Mouse (Mus musculus): ENCODE measurements around the gene Galntl6. TPM values are rescaled to one million over a fixed set of nuclear protein-coding genes. Genes with fewer than 3 reads are reported as not detected.

Galntl6 gene
- polyA plus RNA-seq, 1 experiment from 2014 or later, result 1.5 TPM

GRCm38 (mm10) chr8:58417551-58417950 lies 494.9 kb downstream of the Galntl6 start:
- Histone ChIP-seq H3K4me3 (replicated peaks) (no peak overlapping the region), H3K36me3 (no peaks in the 10 kb centered on the region), H3K9ac (no peak overlapping the region), H3K4me2 (no peak overlapping the region), H3K27me3 (no peaks in the 10 kb centered on the region), H3K27ac (no peak overlapping the region), H3K4me1 (no peaks in the 10 kb centered on the region), H3K9me3 (replicated peaks) (no peaks in the 10 kb centered on the region)
- no peak for ATAC-seq (replicated peaks; ENCODE audit: low FRiP score)
- WGBS, result 64% methylated on average over 1 of the region's 1 CpGs

- H3K36me3 ChIP-seq, result no peaks in the 10 kb centered on the region
- 51% methylated on average over 3 of the region's 3 CpGs for WGBS
- H3K4me3 ChIP-seq (replicated peaks), result no peak overlapping the region
- H3K9me3 ChIP-seq (replicated peaks), result no peaks in the 10 kb centered on the region
- no peak for ATAC-seq (replicated peaks; ENCODE audit: low FRiP score)
- H3K9ac ChIP-seq, result no peak overlapping the region
- no peaks in the 10 kb centered on the region for H3K27me3 ChIP-seq
- no peak overlapping the region for H3K4me2 ChIP-seq
- H3K4me1 ChIP-seq, result no peaks in the 10 kb centered on the region
- no peak overlapping the region for H3K27ac ChIP-seq
These were observed 515.9 kb downstream of the Galntl6 start for GRCm38 (mm10) chr8:58396500-58396899.

GRCm38 (mm10) chr8:58395879-58396278 lies 516.6 kb downstream of the Galntl6 start:
- no peak for ATAC-seq (replicated peaks; ENCODE audit: low FRiP score)
- H3K36me3 ChIP-seq, result no peaks in the 10 kb centered on the region
- H3K27me3 ChIP-seq, result no peaks in the 10 kb centered on the region
- H3K4me2 ChIP-seq, result no peak overlapping the region
- no peak overlapping the region for H3K4me3 ChIP-seq (replicated peaks)
- WGBS, result 69% methylated on average over 1 of the region's 1 CpGs
- no peak overlapping the region for H3K27ac ChIP-seq
- H3K9me3 ChIP-seq (replicated peaks), result no peaks in the 10 kb centered on the region
- H3K4me1 ChIP-seq, result no peaks in the 10 kb centered on the region
- H3K9ac ChIP-seq, result no peak overlapping the region

- no peak for ATAC-seq (replicated peaks; ENCODE audit: low FRiP score)
- no peaks in the 10 kb centered on the region for H3K36me3 ChIP-seq
These were observed 540.1 kb downstream of the Galntl6 start for GRCm38 (mm10) chr8:58372389-58372788.

GRCm38 (mm10) chr8:58371979-58372378 lies 540.5 kb downstream of the Galntl6 start:
- Histone ChIP-seq H3K9me3 (replicated peaks) (no peaks in the 10 kb centered on the region), H3K4me3 (replicated peaks) (no peak overlapping the region), H3K4me1 (no peaks in the 10 kb centered on the region), H3K36me3 (no peaks in the 10 kb centered on the region), H3K27me3 (no peaks in the 10 kb centered on the region), H3K4me2 (no peak overlapping the region), H3K27ac (no peak overlapping the region), H3K9ac (no peak overlapping the region)
- no peak for ATAC-seq (replicated peaks; ENCODE audit: low FRiP score)
- 92% methylated on average over 10 of the region's 10 CpGs for WGBS

More at GRCm38 (mm10) chr8:58372389-58372788, 540.1 kb downstream of the Galntl6 start:
- Histone ChIP-seq H3K4me2 (no peak overlapping the region), H3K9ac (no peak overlapping the region), H3K4me3 (replicated peaks) (no peak overlapping the region), H3K27me3 (no peaks in the 10 kb centered on the region), H3K27ac (no peak overlapping the region), H3K4me1 (no peaks in the 10 kb centered on the region), H3K9me3 (replicated peaks) (no peaks in the 10 kb centered on the region)
- 80% methylated on average over 2 of the region's 2 CpGs for WGBS

GRCm38 (mm10) chr8:58331151-58331550 lies 581.3 kb downstream of the Galntl6 start:
- no peaks in the 10 kb centered on the region for H3K27me3 ChIP-seq
- H3K36me3 ChIP-seq, result no peaks in the 10 kb centered on the region
- WGBS, result 77% methylated on average over 1 of the region's 1 CpGs
- no peak overlapping the region for H3K9ac ChIP-seq
- H3K9me3 ChIP-seq (replicated peaks), result no peaks in the 10 kb centered on the region
- H3K4me3 ChIP-seq (replicated peaks), result no peak overlapping the region
- H3K27ac ChIP-seq, result no peak overlapping the region
- H3K4me2 ChIP-seq, result no peak overlapping the region
- H3K4me1 ChIP-seq, result no peaks in the 10 kb centered on the region
- no peak for ATAC-seq (replicated peaks; ENCODE audit: low FRiP score)

- no peak overlapping the region for H3K27ac ChIP-seq
- no peaks in the 10 kb centered on the region for H3K27me3 ChIP-seq
- no peak for ATAC-seq (replicated peaks; ENCODE audit: low FRiP score)
- H3K36me3 ChIP-seq, result no peaks in the 10 kb centered on the region
- WGBS, result 88% methylated on average over 2 of the region's 2 CpGs
- H3K4me2 ChIP-seq, result no peak overlapping the region
- H3K4me1 ChIP-seq, result no peaks in the 10 kb centered on the region
- H3K4me3 ChIP-seq (replicated peaks), result no peak overlapping the region
- H3K9ac ChIP-seq, result no peak overlapping the region
- H3K9me3 ChIP-seq (replicated peaks), result no peaks in the 10 kb centered on the region
These were observed 599.0 kb downstream of the Galntl6 start for GRCm38 (mm10) chr8:58313482-58313881.

- no peak overlapping the region for H3K4me2 ChIP-seq
- no peak for ATAC-seq (replicated peaks; ENCODE audit: low FRiP score)
- no peaks in the 10 kb centered on the region for H3K4me1 ChIP-seq
- no peak overlapping the region for H3K9ac ChIP-seq
- H3K27me3 ChIP-seq, result no peaks in the 10 kb centered on the region
- H3K9me3 ChIP-seq (replicated peaks), result no peaks in the 10 kb centered on the region
- WGBS, result 86% methylated on average over 4 of the region's 4 CpGs
- no peak overlapping the region for H3K27ac ChIP-seq
- no peaks in the 10 kb centered on the region for H3K36me3 ChIP-seq
- H3K4me3 ChIP-seq (replicated peaks), result no peak overlapping the region
These were observed 621.0 kb downstream of the Galntl6 start for GRCm38 (mm10) chr8:58291487-58291886.

GRCm38 (mm10) chr8:58290080-58290479 lies 622.4 kb downstream of the Galntl6 start:
- Histone ChIP-seq H3K4me2 (no peak overlapping the region), H3K4me1 (no peaks in the 10 kb centered on the region), H3K9ac (no peak overlapping the region), H3K27ac (no peak overlapping the region), H3K27me3 (no peaks in the 10 kb centered on the region), H3K4me3 (replicated peaks) (no peak overlapping the region), H3K9me3 (replicated peaks) (no peaks in the 10 kb centered on the region), H3K36me3 (no peaks in the 10 kb centered on the region)
- ATAC-seq (replicated peaks; ENCODE audit: low FRiP score), result no peak

- no peak for ATAC-seq (replicated peaks; ENCODE audit: low FRiP score)
- Histone ChIP-seq H3K36me3 (no peaks in the 10 kb centered on the region), H3K4me1 (no peaks in the 10 kb centered on the region), H3K9me3 (replicated peaks) (no peaks in the 10 kb centered on the region), H3K27me3 (no peaks in the 10 kb centered on the region), H3K27ac (no peak overlapping the region), H3K9ac (no peak overlapping the region), H3K4me2 (no peak overlapping the region), H3K4me3 (replicated peaks) (no peak overlapping the region)
- 92% methylated on average over 2 of the region's 2 CpGs for WGBS
These were observed 647.0 kb downstream of the Galntl6 start for GRCm38 (mm10) chr8:58265485-58265884.

GRCm38 (mm10) chr8:58258577-58259315 lies 653.7 kb downstream of the Galntl6 start:
- no peaks in the 10 kb centered on the region for H3K4me1 ChIP-seq
- no peaks in the 10 kb centered on the region for H3K27me3 ChIP-seq
- H3K27ac ChIP-seq, result no peak overlapping the region
- ATAC-seq (replicated peaks; ENCODE audit: low FRiP score), result no peak
- no peaks in the 10 kb centered on the region for H3K9me3 ChIP-seq (replicated peaks)
- WGBS, result 63% methylated on average over 2 of the region's 2 CpGs
- H3K4me2 ChIP-seq, result no peak overlapping the region
- H3K36me3 ChIP-seq, result no peaks in the 10 kb centered on the region
- H3K9ac ChIP-seq, result no peak overlapping the region
- H3K4me3 ChIP-seq (replicated peaks), result no peak overlapping the region

GRCm38 (mm10) chr8:58253620-58254019 lies 658.8 kb downstream of the Galntl6 start:
- Histone ChIP-seq H3K4me1 (no peaks in the 10 kb centered on the region), H3K27me3 (no peaks in the 10 kb centered on the region), H3K4me3 (replicated peaks) (no peak overlapping the region), H3K4me2 (no peak overlapping the region), H3K36me3 (no peaks in the 10 kb centered on the region), H3K27ac (no peak overlapping the region), H3K9me3 (replicated peaks) (no peaks in the 10 kb centered on the region), H3K9ac (no peak overlapping the region)
- ATAC-seq (replicated peaks; ENCODE audit: low FRiP score), result no peak
- 83% methylated on average over 1 of the region's 1 CpGs for WGBS

GRCm38 (mm10) chr8:58244830-58245229 lies 667.6 kb downstream of the Galntl6 start:
- no peaks in the 10 kb centered on the region for H3K27me3 ChIP-seq
- H3K4me2 ChIP-seq, result no peak overlapping the region
- ATAC-seq (replicated peaks; ENCODE audit: low FRiP score), result no peak
- no peaks in the 10 kb centered on the region for H3K9me3 ChIP-seq (replicated peaks)
- H3K9ac ChIP-seq, result no peak overlapping the region
- H3K4me1 ChIP-seq, result no peaks in the 10 kb centered on the region
- 85% methylated on average over 3 of the region's 3 CpGs for WGBS
- H3K36me3 ChIP-seq, result no peaks in the 10 kb centered on the region
- H3K4me3 ChIP-seq (replicated peaks), result no peak overlapping the region
- H3K27ac ChIP-seq, result no peak overlapping the region

Data from kidney, embryonic 15.5 days (tissue).